Comparison of ENCODE assay signal across 8 mouse cellular contexts in genomic region chr2:76070432-76071306, GRCm38 (mm10).
DNase-seq lines count a peak whose midpoint lies in the region; ATAC-seq and TF ChIP-seq lines count a peak whose summit lies in the region.

No protein-coding gene starts in this region.

- no peaks in the 10 kb centered on the region for H3K9me3 ChIP-seq in hindbrain, embryonic 11.5 days (ENCODE audit: control insufficient read depth, low read length)
- H3K9me3 ChIP-seq in lung, postnatal 0 days (ENCODE audit: low read length): no peaks in the 10 kb centered on the region

- peak; percentile 88 for DNase-seq in NIH3T3 (ENCODE audit: low read depth)
- DNase-seq in cerebellum, adult 18-20 months: peak; percentile 60 to 76
- peak; percentile 86 for DNase-seq in hindbrain, embryonic 11.5 days (ENCODE audit: low spot score)
- peak; percentile 59 for DNase-seq in layer of hippocampus, adult 9-11 months
- DNase-seq in lung, postnatal 0 days (ENCODE audit: low spot score): peak; percentile 92
- DNase-seq in ovary, postnatal 10 days (ENCODE audit: low spot score): peak; percentile 52
- peak; percentile 58 to 69 for DNase-seq in urinary bladder, postnatal 4 days (ENCODE audit: low spot score in 2 of 2)

- peak overlapping the region; percentile 31 for H3K4me2 ChIP-seq in hindbrain, embryonic 11.5 days (replicated peaks; ENCODE audit: low read depth, low read length)
- H3K4me2 ChIP-seq in lung, postnatal 0 days (replicated peaks; ENCODE audit: low read depth, low read length): peak overlapping the region; percentile 49

- H3K27ac ChIP-seq in hindbrain, embryonic 11.5 days (ENCODE audit: low read depth, low read length): peak overlapping the region; percentile 65
- no peak overlapping the region for H3K27ac ChIP-seq in lung, postnatal 0 days (ENCODE audit: low read length)

- no peaks in the 10 kb centered on the region for H3K36me3 ChIP-seq in hindbrain, embryonic 11.5 days (ENCODE audit: control insufficient read depth, insufficient read depth, low read length)
- H3K36me3 ChIP-seq in lung, postnatal 0 days (ENCODE audit: insufficient read depth, low read length): no peaks in the 10 kb centered on the region

- H3K4me1 ChIP-seq in hindbrain, embryonic 11.5 days (replicated peaks; ENCODE audit: control insufficient read depth, insufficient read depth, low read length): no peaks in the 10 kb centered on the region; the same call in 1 of the 2 replicates
- no peaks in the 10 kb centered on the region for H3K4me1 ChIP-seq in lung, postnatal 0 days (ENCODE audit: insufficient read depth, low read depth, low read length)

- peak; percentile 70 for TF ChIP-seq CTCF in lung, postnatal 0 days (IDR thresholded peaks at IDR 0.05)

- ATAC-seq in frontal cortex, adult (ENCODE audit: low TSS enrichment): peak; percentile 76
- peak; percentile 93 for ATAC-seq in hindbrain, embryonic 11.5 days (ENCODE audit: low FRiP score)
- peak; percentile 95 for ATAC-seq in lung, postnatal 0 days

- TF ChIP-seq EP300 in lung, postnatal 0 days (IDR thresholded peaks at IDR 0.05): no peak

- H3K27me3 ChIP-seq in hindbrain, embryonic 11.5 days (ENCODE audit: control insufficient read depth, insufficient read depth, low read length): no peaks in the 10 kb centered on the region
- H3K27me3 ChIP-seq in lung, postnatal 0 days (replicated peaks; ENCODE audit: insufficient read depth, low read length): no peaks in the 10 kb centered on the region

- H3K4me3 ChIP-seq in hindbrain, embryonic 11.5 days (ENCODE audit: low read depth, low read length): peak overlapping the region; percentile 26
- peak overlapping the region; percentile 33 for H3K4me3 ChIP-seq in lung, postnatal 0 days (ENCODE audit: low read depth, low read length)

- 4% methylated on average over 19 of the region's 19 CpGs for WGBS in hindbrain, embryonic 11.5 days
- 2% methylated on average over 17 of the region's 19 CpGs for WGBS in lung, postnatal 0 days

- H3K9ac ChIP-seq in hindbrain, embryonic 11.5 days (ENCODE audit: low read depth, low read length): peak overlapping the region; percentile 40
- no peak overlapping the region; the same call in 1 of the 2 replicates for H3K9ac ChIP-seq in lung, postnatal 0 days (replicated peaks; ENCODE audit: low read depth)
